Mouse (Mus musculus) CH12.LX (cell line): ENCODE results near the gene Dhx15. TPM values are rescaled to one million over a fixed set of nuclear protein-coding genes. Genes with fewer than 3 reads are reported as not detected.

Source experiments
- DNase-seq: peaks from one replicate; pipeline ENCODE4 v3.0.0-alpha.2; 2013; ENCODE audit errors: extremely low read depth
- H3K27ac ChIP-seq: 2 replicates; pipeline ENCODE4 v1.5.1; 2012; ENCODE audit warnings: low read depth, mild to moderate bottlenecking, control low read depth, moderate library complexity; ENCODE audit not compliant: insufficient read depth
- H3K27me3 ChIP-seq: replicated peaks from 2 replicates; pipeline ENCODE3; 2012; ENCODE audit warnings: inconsistent platforms
- H3K36me3 ChIP-seq, 2 experiments: replicated peaks in 1 of 2; 2 replicates each; pipeline versions ENCODE3 to v1.6.1; 2012; ENCODE audit warnings: inconsistent platforms in 1 of 2, low read length in 1 of 2, mild to moderate bottlenecking in 1 of 2, mixed read lengths in 1 of 2, moderate library complexity in 1 of 2; ENCODE audit not compliant: control insufficient read depth in 1 of 2, insufficient read depth in 1 of 2
- H3K4me1 ChIP-seq, 2 experiments: 2 replicates each; pipeline ENCODE4 v1.6.1; 2012; ENCODE audit warnings: inconsistent platforms in 1 of 2, moderate library complexity in 1 of 2; ENCODE audit not compliant: insufficient read depth in 2 of 2, control insufficient read depth in 1 of 2
- H3K4me2 ChIP-seq: 2 replicates; pipeline ENCODE4 v1.6.1; 2012; ENCODE audit warnings: low read depth, mild to moderate bottlenecking, control low read depth; ENCODE audit not compliant: poor library complexity, insufficient read depth, severe bottlenecking
- H3K4me3 ChIP-seq, 3 experiments: fragments of 150-350 bp in 1 of 3; sonication (generic) in 1 of 3; replicated peaks in 1 of 3; 2 replicates each; pipeline versions ENCODE3 to v1.5.1; 2011 to 2012; ENCODE audit warnings: low read depth in 2 of 3, low read length in 2 of 3, mild to moderate bottlenecking in 2 of 3, moderate library complexity in 2 of 3, control low read depth in 1 of 3, improper control_type of control experiment in 1 of 3, inconsistent platforms in 1 of 3, mixed read lengths in 1 of 3; ENCODE audit not compliant: poor library complexity in 1 of 3
- H3K79me2 ChIP-seq: replicated peaks from 2 replicates; pipeline ENCODE4 v1.6.1; 2012; ENCODE audit warnings: mild to moderate bottlenecking, moderate library complexity; ENCODE audit not compliant: control insufficient read depth, poor library complexity, insufficient read depth, severe bottlenecking; ENCODE audit errors: extremely low read depth
- H3K9ac ChIP-seq: 2 replicates; pipeline ENCODE4 v1.6.1; 2012; ENCODE audit warnings: low read depth, mild to moderate bottlenecking, control low read depth, moderate library complexity; ENCODE audit not compliant: insufficient read depth
- H3K9me3 ChIP-seq: replicated peaks from 2 replicates; pipeline ENCODE3; 2012; ENCODE audit warnings: low read length, inconsistent platforms, mixed read lengths
- CTCF ChIP-seq, 2 experiments: IDR thresholded peaks in 1 of 2; conservative IDR thresholded peaks in 1 of 2; 2 replicates each; pipeline ENCODE4 v1.5.1; 2011 to 2012; ENCODE audit warnings: low read depth in 2 of 2, low read length in 2 of 2, improper control_type of control experiment in 1 of 2, inconsistent platforms in 1 of 2, mild to moderate bottlenecking in 1 of 2, moderate library complexity in 1 of 2
- ELF1 ChIP-seq: IDR thresholded peaks from 2 replicates; pipeline ENCODE4 v1.6.1; 2014; ENCODE audit warnings: low read depth, mild to moderate bottlenecking, inconsistent platforms, low read length, improper control_type of control experiment
- ETS1 ChIP-seq: conservative IDR thresholded peaks from 2 replicates; pipeline ENCODE4 v1.6.1; 2012; ENCODE audit warnings: low read depth, mild to moderate bottlenecking, inconsistent platforms, low read length, improper control_type of control experiment, moderate library complexity
- IRF4 ChIP-seq: IDR thresholded peaks from 2 replicates; pipeline ENCODE4 v1.6.1; 2014; ENCODE audit warnings: low read depth, mild to moderate bottlenecking, inconsistent platforms, low read length, improper control_type of control experiment
- JUND ChIP-seq: conservative IDR thresholded peaks from 2 replicates; pipeline ENCODE4 v1.6.1; 2011; ENCODE audit warnings: low read depth, low read length, improper control_type of control experiment
- MYC ChIP-seq: IDR thresholded peaks from 2 replicates; pipeline ENCODE4 v1.6.1; 2011; ENCODE audit warnings: low read depth, mild to moderate bottlenecking, improper control_type of control experiment, low read length
- PAX5 ChIP-seq: IDR thresholded peaks from 2 replicates; pipeline ENCODE4 v1.6.1; 2012; ENCODE audit warnings: low read length, inconsistent platforms, mixed read lengths
- RAD21 ChIP-seq: IDR thresholded peaks from 2 replicates; pipeline ENCODE4 v1.6.1; 2011; ENCODE audit warnings: low read depth, mild to moderate bottlenecking, low read length, improper control_type of control experiment, moderate library complexity
- SMC3 ChIP-seq: IDR thresholded peaks from 2 replicates; pipeline ENCODE4 v1.6.1; 2011; ENCODE audit warnings: low read depth, low read length, improper control_type of control experiment
- TCF12 ChIP-seq: IDR thresholded peaks from 2 replicates; pipeline ENCODE4 v1.6.1; 2014; ENCODE audit warnings: low read depth, mild to moderate bottlenecking, inconsistent platforms, low read length, improper control_type of control experiment
- USF1 ChIP-seq: IDR thresholded peaks from 2 replicates; pipeline ENCODE4 v1.6.1; 2014; ENCODE audit warnings: low read depth, mild to moderate bottlenecking, inconsistent platforms, low read length, improper control_type of control experiment
- USF2 ChIP-seq: conservative IDR thresholded peaks from 2 replicates; pipeline ENCODE4 v1.6.1; 2011; ENCODE audit warnings: low read depth, low read length, improper control_type of control experiment
- ZC3H11A ChIP-seq: IDR thresholded peaks from 2 replicates; pipeline ENCODE4 v1.6.1; 2012; ENCODE audit warnings: low read depth, mild to moderate bottlenecking, inconsistent platforms, low read length, improper control_type of control experiment
- ZMIZ1 ChIP-seq: IDR thresholded peaks from 2 replicates; pipeline ENCODE4 v1.6.1; 2012; ENCODE audit warnings: low read depth, mild to moderate bottlenecking, inconsistent platforms, low read length, improper control_type of control experiment
- dilution Hi-C: fragments of 300-500 bp; cut with MboI; formaldehyde crosslinking; loops from 2 replicates; pipeline ENCODE4 v1.14.3; 2020; ENCODE audit warnings: low sequenced_read_pairs; ENCODE audit not compliant: extremely low pct_unique_long_range_greater_than_20kb, extremely low pct_ligation_motif_present
- in situ Hi-C: fragments of 300-500 bp; cut with MboI; formaldehyde crosslinking; loops from 3 replicates; pipeline ENCODE4 v1.14.3; 2019; ENCODE audit warnings: low sequenced_read_pairs, low pct_ligation_motif_present, low pct_unique_long_range_greater_than_20kb, mixed read lengths
- polyA plus RNA-seq: library from polyadenylated mRNA; unstranded; fragments of >175 nt; gene quantifications from 2 replicates; pipeline ENCODE4 v1.2.1, GENCODE M21; 2012; ENCODE audit warnings: low read depth; ENCODE audit not compliant: insufficient read length
- total RNA-seq, 2 experiments: library from RNA; depleted of rRNA; stranded (reverse); fragments of 300-350 nt in 1 of 2; fragments of >200 nt in 1 of 2; gene quantifications; 2 replicates each; pipeline ENCODE4 v1.2.3; 2012 to 2014

Dhx15 gene
- total and polyA plus RNA-seq, 3 experiments: 101 to 355 (median 287) TPM

- Histone ChIP-seq H3K9ac (no peak overlapping the region), H3K27ac (no peak overlapping the region), H3K36me3 (peaks cover 7 to 46% of the 10 kb centered on the region in 2 experiments), H3K4me2 (no peak overlapping the region), H3K4me1 (peaks cover 0 to 31% of the 10 kb centered on the region in 2 experiments; a peak in 2 of 4 replicates), H3K4me3 (no peak overlapping the region), H3K27me3 (no peaks in the 10 kb centered on the region), H3K79me2 (no peaks in the 10 kb centered on the region), H3K9me3 (no peaks in the 10 kb centered on the region)
- TF ChIP-seq MYC (no peak), ETS1 (no peak), SMC3 (no peak), ZMIZ1 (no peak), JUND (no peak), IRF4 (no peak), CTCF (conservative IDR thresholded peaks at IDR 0.05 in 1 of 2, IDR thresholded peaks at IDR 0.05 in 1 of 2; ENCODE audit: low read depth in 2 of 2, low read length in 2 of 2) (no peak), USF1 (no peak), TCF12 (no peak), USF2 (no peak), ZC3H11A (no peak)
- DNase-seq: no peak
- dilution Hi-C loops (no loop called here), in situ Hi-C loops (no loop called here)
Observed at GRCm38 (mm10) chr5:52135460-52136141, 54.7 kb downstream of the Dhx15 start.

GRCm38 (mm10) chr5:52132840-52133239, 57.5 kb downstream of the Dhx15 start:
- no peaks in the 10 kb centered on the region for H3K27me3 ChIP-seq
- H3K36me3 ChIP-seq: peaks cover 0 to 21% of the 10 kb centered on the region in 2 experiments
- dilution Hi-C loops: no loop called here
- H3K9ac ChIP-seq: no peak overlapping the region
- H3K27ac ChIP-seq: no peak overlapping the region
- H3K9me3 ChIP-seq: no peaks in the 10 kb centered on the region
- TF ChIP-seq RAD21 (no peak), ELF1 (peak; percentile 44; the same call in 1 of the 2 replicates)
- peaks cover 0 to 14% of the 10 kb centered on the region in 2 experiments; a peak in 2 of 4 replicates for H3K4me1 ChIP-seq
- in situ Hi-C loops: no loop called here
- no peak overlapping the region for H3K4me2 ChIP-seq
- no peak for DNase-seq
- no peak overlapping the region for H3K4me3 ChIP-seq
- H3K79me2 ChIP-seq: no peaks in the 10 kb centered on the region

- H3K36me3 ChIP-seq: peaks cover 0 to 14% of the 10 kb centered on the region in 2 experiments
- H3K4me1 ChIP-seq: peaks cover 0 to 14% of the 10 kb centered on the region in 2 experiments; a peak in 2 of 4 replicates
- H3K9ac ChIP-seq: no peak overlapping the region
- in situ Hi-C loops (no loop called here), dilution Hi-C loops (no loop called here)
- no peaks in the 10 kb centered on the region for H3K27me3 ChIP-seq
- H3K79me2 ChIP-seq: no peaks in the 10 kb centered on the region
- no peak overlapping the region for H3K4me3 ChIP-seq
- H3K4me2 ChIP-seq: no peak overlapping the region
- peak; percentile 50 for DNase-seq
- TF ChIP-seq SMC3: peak; percentile 58
- peak; percentile 50 for TF ChIP-seq RAD21
- 0 out of 2 replicates have a peak, but pooled peaks have one; percentile 24 for TF ChIP-seq TCF12
- TF ChIP-seq PAX5: no peak
- TF ChIP-seq CTCF (conservative IDR thresholded peaks at IDR 0.05 in 1 of 2, IDR thresholded peaks at IDR 0.05 in 1 of 2; ENCODE audit: low read depth in 2 of 2, low read length in 2 of 2): peak in 1 of 2 experiments; percentile 80; a peak in 3 of 4 replicates
- no peak overlapping the region for H3K27ac ChIP-seq
- H3K9me3 ChIP-seq: no peaks in the 10 kb centered on the region
Observed at GRCm38 (mm10) chr5:52132092-52132491, 58.2 kb downstream of the Dhx15 start.
